Mouse (Mus musculus): ENCODE measurements around the gene Fam117a. TPM values are rescaled to one million over a fixed set of nuclear protein-coding genes. Genes with fewer than 3 reads are reported as not detected.
"Not testable (repeated sequence)": the region's sequence is repeated elsewhere in the genome, so short reads cannot be mapped to it uniquely, and the experiment has no call there.

Fam117a gene
- polyA plus RNA-seq, 1 experiment from 2014 or later: 7.4 TPM

DNA sequence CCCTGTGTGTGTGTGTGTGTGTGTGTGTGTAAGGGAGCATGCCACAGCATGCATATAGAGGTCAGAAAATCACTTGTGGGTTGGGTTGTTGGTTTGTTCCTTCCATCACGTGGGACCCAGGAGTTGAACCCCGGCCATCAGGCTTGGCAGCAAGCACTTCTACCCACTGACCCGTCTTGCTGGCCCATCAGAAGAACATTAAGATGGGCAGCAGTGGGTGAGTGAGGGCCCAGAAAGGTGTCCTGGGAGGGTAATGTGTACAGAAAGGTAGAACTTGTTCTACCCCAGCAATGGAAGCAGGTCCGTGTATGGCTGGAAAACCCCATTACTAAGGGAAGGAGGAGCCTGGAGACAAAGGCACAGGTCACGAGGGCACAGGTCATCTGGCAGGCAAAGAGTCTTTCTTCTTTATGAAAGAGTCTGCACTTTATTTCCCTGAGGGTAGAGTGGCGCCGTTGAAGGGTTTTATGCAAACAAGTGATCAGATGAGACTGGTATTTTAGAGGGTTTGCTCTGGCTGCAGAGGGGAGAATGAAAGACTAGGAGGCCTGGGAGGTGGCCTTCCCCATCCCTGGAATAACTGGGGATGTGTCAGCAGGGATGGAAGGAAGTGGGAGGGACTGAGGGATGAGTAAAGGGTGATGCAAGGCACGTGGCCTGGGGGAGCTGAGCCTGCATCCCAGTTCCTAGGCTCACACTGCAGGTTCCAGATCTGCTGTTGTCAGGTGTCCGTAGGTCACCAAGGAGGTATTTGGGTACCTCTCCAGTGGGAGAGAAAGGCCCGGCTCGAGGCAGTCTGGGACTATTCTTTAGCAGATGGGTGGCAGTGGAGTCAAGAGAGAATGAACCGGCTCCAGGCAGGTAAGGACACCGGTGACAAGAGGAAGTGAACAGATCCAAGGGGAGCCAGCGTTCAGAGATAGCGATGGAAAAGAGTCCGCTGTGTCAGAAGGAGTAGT is 66.8 kb downstream of the Fam117a start:
- Histone ChIP-seq H3K27me3 (ENCODE audit: poor library complexity, severe bottlenecking) (peaks cover 15% of the 10 kb centered on the region), H3K27ac (peak overlapping the region; percentile 35; the same call in 1 of the 2 replicates), H3K4me1 (peaks cover 26% of the 10 kb centered on the region), H3K4me3 (no peak overlapping the region), H3K36me3 (replicated peaks) (no peaks in the 10 kb centered on the region), H3K9me3 (no peaks in the 10 kb centered on the region)
- DNase-seq (ENCODE audit: extremely low spot score, low spot score): no peak
- 65% methylated on average over 16 of the region's 16 CpGs for WGBS

DNA sequence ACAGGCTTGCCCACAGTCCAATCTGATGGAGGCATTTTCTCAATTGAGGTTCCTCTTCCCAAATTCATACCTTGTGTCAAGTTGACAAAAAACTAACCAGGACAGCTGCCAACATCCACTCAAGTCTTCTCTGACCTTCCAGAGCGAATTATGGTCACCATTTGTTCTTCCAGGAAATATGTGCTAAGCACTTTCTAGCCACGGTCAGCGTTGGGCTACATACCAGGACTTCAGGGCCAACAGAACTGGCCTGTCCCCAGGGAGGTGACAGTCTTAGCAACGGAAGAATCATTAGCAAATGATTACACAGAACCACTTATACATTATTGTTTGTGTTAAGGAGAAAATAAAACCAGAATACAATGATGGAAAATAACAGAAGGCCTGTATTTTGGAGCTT is 69.0 kb downstream of the Fam117a start:
- 89% methylated on average over 4 of the region's 4 CpGs for WGBS
- Histone ChIP-seq H3K4me3 (no peak overlapping the region), H3K4me1 (peaks cover 26% of the 10 kb centered on the region), H3K27me3 (ENCODE audit: poor library complexity, severe bottlenecking) (no peaks in the 10 kb centered on the region; the same call in 1 of the 2 replicates), H3K36me3 (replicated peaks) (no peaks in the 10 kb centered on the region), H3K9me3 (no peaks in the 10 kb centered on the region), H3K27ac (no peak overlapping the region)
- DNase-seq (ENCODE audit: extremely low spot score, low spot score): no peak

DNA sequence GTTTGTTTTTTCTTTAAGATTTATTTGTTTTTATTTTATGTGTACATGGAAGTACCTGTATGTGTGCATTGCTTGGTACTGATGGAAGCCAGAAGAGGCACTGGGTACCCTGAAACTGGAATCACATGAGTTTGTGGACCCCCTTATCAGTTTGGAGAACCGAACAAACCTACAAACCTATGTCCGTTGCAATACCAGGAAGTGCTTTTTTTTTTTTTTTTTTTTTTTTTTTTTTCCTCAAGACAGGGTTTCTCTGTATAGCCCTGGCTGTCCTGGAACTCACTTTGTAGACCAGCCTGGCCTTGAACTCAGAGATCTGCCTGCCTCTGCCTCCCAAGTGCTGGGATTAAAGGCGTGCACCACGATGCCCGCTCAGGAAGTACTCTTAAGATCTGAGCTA is 69.6 kb downstream of the Fam117a start:
- not testable (repeated sequence) for H3K4me3 ChIP-seq; H3K27me3 ChIP-seq (ENCODE audit: poor library complexity, severe bottlenecking); H3K9me3 ChIP-seq; H3K27ac ChIP-seq; H3K36me3 ChIP-seq (replicated peaks); DNase-seq (ENCODE audit: extremely low spot score, low spot score)
- H3K4me1 ChIP-seq: peaks cover 28% of the 10 kb centered on the region
- 95% methylated on average over 5 of the region's 5 CpGs for WGBS

DNA sequence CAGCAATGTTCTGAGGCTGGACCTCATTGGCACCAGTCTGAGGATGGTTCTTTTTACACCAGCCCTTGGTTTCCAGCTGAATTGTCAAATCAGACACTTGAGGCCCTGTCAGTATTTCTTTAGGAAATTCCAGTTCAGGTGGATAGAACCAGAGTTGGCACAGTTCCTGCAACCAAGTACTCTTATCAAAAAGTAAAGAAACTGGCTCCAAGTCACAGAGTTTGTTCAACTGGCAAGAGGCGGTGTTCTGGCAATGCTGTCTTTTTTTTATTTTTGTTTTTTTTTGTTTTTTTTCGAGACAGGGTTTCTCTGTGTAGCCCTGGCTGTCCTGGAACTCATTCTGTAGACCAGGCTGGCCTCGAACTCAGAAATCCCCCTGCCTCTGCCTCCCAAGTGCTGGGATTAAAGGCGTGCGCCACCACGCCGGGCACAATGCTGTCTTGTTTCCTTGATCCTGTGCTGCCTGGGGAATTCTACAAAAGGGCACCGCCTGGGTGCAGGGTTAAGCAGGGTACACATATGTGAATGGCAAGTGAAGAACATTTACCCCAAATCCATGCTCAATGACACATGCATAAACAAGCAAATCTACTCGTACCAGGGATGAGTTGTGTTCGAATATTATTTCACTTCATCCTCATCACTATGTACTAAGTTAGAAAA is 72.8 kb downstream of the Fam117a start:
- Histone ChIP-seq H3K4me3 (no peak overlapping the region), H3K27me3 (ENCODE audit: poor library complexity, severe bottlenecking) (peaks cover 22% of the 10 kb centered on the region), H3K36me3 (replicated peaks) (no peaks in the 10 kb centered on the region), H3K9me3 (no peaks in the 10 kb centered on the region; the same call in 1 of the 2 replicates), H3K4me1 (peaks cover 12% of the 10 kb centered on the region), H3K27ac (no peak overlapping the region)
- no peak for DNase-seq (ENCODE audit: extremely low spot score, low spot score)
- WGBS: 86% methylated on average over 10 of the region's 10 CpGs

DNA sequence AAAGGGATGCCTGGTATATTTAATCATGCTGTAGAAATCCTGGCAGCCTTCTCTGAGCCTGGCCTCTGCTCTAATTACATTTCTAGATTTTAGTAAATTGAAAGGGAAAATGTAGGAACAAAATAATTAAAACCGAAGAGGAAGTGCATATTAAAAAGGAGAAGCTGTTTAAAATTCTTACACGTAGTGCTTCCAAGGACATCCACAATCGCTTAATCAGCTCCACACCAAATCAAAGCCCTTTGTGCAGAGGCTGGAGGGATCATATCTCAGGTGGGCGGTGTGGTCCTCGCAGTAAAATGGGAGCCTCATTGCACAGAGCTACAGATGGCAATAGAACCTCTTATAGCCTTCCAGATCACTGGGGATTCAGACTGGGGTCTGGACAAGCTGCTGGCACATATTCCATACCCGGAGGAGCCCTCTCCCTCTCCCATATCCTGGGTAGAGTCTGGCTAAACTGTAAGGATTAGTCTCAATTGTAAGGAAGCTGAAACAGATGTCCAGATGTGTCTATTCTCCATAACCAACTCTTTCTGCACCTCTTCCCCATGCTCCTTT is 74.7 kb downstream of the Fam117a start:
- 73% methylated on average over 6 of the region's 6 CpGs for WGBS
- Histone ChIP-seq H3K36me3 (replicated peaks) (no peaks in the 10 kb centered on the region), H3K27ac (no peak overlapping the region)

DNA sequence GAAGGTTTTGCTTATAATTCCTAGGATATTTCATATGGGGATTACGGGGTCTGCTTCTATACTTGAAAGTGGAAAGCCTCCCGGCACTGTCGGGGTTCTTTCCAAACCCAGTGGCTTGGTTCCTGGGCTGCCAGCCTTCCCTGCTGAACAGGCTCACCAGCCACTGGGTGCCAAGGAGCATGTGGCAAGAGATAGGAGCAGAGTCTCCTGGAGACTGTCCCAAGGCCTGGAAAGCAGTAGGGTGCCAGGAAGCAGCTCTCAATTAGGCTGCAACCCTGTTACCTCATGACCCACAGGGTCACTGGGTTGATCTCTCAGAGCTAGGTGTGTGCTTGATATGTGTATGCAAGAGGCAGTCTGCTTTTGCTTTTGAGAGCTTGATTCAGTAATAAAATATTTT is 75.8 kb downstream of the Fam117a start:
- peaks cover 39% of the 10 kb centered on the region for H3K4me1 ChIP-seq
- whole genome bisulfite sequencing: 95% methylated on average over 3 of the region's 3 CpGs
- H3K9me3 ChIP-seq: no peaks in the 10 kb centered on the region; the same call in 1 of the 2 replicates
- H3K36me3 ChIP-seq (replicated peaks): no peaks in the 10 kb centered on the region
- no peak overlapping the region for H3K4me3 ChIP-seq
- no peak for DNase-seq (ENCODE audit: extremely low spot score, low spot score)
- peaks cover 22% of the 10 kb centered on the region for H3K27me3 ChIP-seq (ENCODE audit: poor library complexity, severe bottlenecking)
- no peak overlapping the region for H3K27ac ChIP-seq

More for the DNA sequence above, 74.7 kb downstream of the Fam117a start:
- Histone ChIP-seq H3K4me3 (no peak overlapping the region), H3K4me1 (peaks cover 30% of the 10 kb centered on the region), H3K9me3 (no peaks in the 10 kb centered on the region; the same call in 1 of the 2 replicates), H3K27me3 (ENCODE audit: poor library complexity, severe bottlenecking) (peaks cover 22% of the 10 kb centered on the region)
- DNase-seq (ENCODE audit: extremely low spot score, low spot score): no peak

DNA sequence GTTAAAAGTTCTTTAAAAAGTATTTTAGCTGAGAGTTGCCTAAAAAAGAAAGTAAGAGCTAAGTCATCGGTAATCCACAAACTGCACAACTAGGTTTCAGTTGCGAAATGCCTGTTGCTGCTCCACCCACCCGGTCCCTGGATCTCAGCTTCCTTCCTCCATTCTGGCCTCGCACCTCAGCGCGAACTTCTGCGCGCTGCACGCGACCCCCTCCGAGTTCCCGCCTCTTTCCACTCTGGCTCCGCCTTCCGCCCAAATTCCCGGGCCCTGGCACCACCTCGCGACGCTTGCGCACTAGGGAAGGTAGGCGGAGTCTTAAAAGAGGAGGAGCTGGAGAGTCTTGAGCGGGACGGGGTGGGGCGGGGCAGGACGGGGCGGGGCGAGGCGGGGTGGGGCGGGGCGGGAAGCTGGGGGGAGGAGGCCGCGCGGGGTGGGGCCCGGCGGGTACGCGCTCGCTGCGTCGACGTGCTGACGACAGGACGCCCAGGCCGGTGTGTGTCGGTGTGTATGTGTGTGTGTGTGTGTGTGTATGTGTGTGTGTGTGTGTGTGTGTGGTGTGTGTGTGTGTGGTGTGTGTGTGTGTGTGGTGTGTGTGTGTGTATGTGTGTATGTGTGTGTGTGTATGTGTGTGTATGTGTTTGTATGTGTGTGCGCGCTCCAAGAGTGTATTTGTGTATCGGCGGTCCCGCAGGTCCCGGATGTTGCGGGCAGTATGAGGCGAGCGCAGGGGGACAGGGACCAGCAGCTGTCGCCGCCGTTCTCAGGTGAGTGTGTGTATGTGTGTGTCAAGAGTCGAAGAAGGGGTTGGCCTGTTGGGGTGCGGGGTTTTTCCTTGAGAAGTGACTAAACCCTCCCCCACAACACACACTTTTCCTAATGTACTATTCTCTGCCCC is 77.1 kb downstream of the Fam117a start, which contains the start of gene Spop:
Gene Spop (plus strand): TSS at position 440 of the 895 bp plus-strand sequence.
- Histone ChIP-seq H3K27ac (peak within 1 kb of the TSS; percentile 91), H3K4me3 (peak within 1 kb of the TSS; percentile 73), H3K9me3 (no peaks in the 10 kb centered on the region; the same call in 1 of the 2 replicates), H3K4me1 (peaks cover 41% of the 10 kb centered on the region), H3K27me3 (ENCODE audit: poor library complexity, severe bottlenecking) (peaks cover 22% of the 10 kb centered on the region), H3K36me3 (replicated peaks) (peaks cover 8% of the 10 kb centered on the region)
- peak; percentile 93 for DNase-seq (ENCODE audit: extremely low spot score, low spot score)
- WGBS: 3% methylated on average over 57 of the region's 58 CpGs

DNA sequence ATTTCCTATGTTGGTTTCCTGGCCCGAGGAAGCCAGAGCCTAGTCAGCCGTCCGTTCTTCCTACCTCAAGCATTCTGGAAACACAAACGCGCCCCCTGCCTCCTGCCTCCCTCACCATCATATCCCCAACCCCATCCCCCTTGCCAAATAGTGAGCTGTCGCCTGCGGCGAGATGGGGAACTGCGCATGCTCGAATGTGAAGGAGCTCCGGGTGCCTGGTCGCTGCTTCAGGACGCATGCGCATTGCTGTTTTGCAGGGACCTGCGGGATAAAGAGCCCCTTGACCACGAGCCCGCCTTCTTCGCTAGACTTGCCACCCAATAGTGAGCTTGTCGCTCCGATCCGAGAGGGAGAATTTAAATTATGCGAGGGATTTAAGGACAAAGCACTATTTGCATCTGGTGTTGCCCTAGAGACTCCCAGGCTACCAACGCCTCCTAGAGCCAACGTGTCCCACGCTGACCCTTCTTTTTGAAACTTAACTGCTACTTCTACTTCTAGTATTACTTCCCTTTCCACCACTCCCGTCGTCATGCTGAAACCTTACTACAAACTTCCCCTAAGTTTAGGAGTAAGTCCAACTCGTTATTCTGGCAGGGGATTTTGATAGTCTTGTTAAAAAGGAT is 77.8 kb downstream of the Fam117a start:
- WGBS: under 1% methylated on average over 28 of the region's 28 CpGs

DNA sequence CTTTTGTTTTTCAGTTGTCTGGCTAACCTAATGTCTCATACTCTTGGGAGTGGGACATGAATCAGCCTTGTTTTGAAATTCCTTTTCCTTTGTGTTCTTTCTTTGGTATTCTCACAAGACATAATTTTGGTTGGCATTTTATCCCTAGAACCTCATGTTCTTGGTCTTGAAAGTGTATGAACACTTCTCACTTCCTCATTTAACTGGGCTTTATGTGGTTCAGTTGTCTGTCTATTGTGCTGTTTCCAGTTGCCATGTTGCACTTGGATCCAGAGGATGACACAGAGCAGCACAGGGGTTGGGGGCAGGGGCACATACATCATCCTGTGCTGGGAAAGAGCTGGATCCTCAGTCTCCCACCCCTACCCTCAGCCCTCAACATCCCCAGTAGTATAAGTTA is 79.1 kb downstream of the Fam117a start:
- Histone ChIP-seq H3K4me3 (peak overlapping the region; percentile 73), H3K9me3 (no peaks in the 10 kb centered on the region; the same call in 1 of the 2 replicates), H3K27me3 (ENCODE audit: poor library complexity, severe bottlenecking) (peaks cover 22% of the 10 kb centered on the region), H3K36me3 (replicated peaks) (peaks cover 20% of the 10 kb centered on the region), H3K4me1 (peaks cover 41% of the 10 kb centered on the region), H3K27ac (peak overlapping the region; percentile 91)
- no peak for DNase-seq (ENCODE audit: extremely low spot score, low spot score)

More for the DNA sequence above, 77.8 kb downstream of the Fam117a start:
- Histone ChIP-seq H3K27me3 (ENCODE audit: poor library complexity, severe bottlenecking) (peaks cover 22% of the 10 kb centered on the region), H3K36me3 (replicated peaks) (peaks cover 15% of the 10 kb centered on the region), H3K27ac (peak overlapping the region; percentile 91), H3K4me3 (peak overlapping the region; percentile 73), H3K4me1 (peaks cover 41% of the 10 kb centered on the region), H3K9me3 (no peaks in the 10 kb centered on the region; the same call in 1 of the 2 replicates)
- DNase-seq (ENCODE audit: extremely low spot score, low spot score): peak; percentile 99

DNA sequence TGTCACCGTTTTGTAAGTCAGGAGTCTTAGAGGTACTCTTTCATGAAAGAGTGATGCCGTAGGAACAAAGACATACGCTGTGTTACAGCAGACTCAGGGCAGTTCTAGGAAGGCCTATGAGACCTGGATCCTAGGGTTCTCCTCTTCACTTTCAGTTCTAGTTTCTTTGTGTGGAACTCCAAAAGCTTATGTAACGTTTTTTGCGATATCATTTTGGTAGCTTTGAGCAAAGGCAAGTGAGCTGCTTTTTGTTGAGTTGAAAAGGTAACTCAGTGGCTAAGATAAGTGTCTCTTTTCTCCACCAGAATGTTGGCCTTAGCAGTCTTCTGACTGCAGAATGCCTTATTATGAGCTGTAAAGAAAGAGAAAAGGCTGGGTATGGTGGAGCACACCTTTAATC is 80.5 kb downstream of the Fam117a start:
- H3K9me3 ChIP-seq: no peaks in the 10 kb centered on the region; the same call in 1 of the 2 replicates
- no peak for DNase-seq (ENCODE audit: extremely low spot score, low spot score)
- no peak overlapping the region for H3K27ac ChIP-seq
- H3K36me3 ChIP-seq (replicated peaks): peaks cover 24% of the 10 kb centered on the region
- no peak overlapping the region for H3K4me3 ChIP-seq
- H3K4me1 ChIP-seq: peaks cover 33% of the 10 kb centered on the region
- H3K27me3 ChIP-seq (ENCODE audit: poor library complexity, severe bottlenecking): peaks cover 12% of the 10 kb centered on the region
- WGBS: 92% methylated on average over 5 of the region's 5 CpGs

DNA sequence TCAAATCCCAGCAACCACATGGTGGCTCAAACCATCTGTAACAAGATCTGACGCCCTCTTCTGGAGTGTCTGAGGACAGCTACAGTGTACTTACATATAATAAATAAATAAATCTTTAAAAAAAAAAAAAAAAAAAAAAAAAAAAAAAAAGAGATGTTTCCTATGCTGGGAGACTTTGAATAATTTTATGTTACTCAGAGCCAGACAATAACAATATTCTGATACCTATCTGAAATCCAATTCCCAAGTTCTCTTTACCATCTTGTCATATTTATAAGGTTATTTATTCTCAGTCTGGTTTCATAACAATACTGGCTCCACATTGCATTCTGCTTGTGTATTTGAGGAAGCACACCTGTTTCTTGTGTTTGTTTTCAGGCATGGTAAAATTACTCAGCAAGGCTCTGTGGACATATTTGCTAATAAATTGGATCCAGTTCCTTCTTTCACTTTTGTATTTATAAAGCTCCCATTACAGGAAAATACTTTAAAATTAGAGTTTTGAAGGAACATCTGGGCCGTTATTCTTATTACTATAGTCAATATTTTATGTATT is 84.1 kb downstream of the Fam117a start:
- Histone ChIP-seq H3K4me3 (no peak overlapping the region), H3K27me3 (ENCODE audit: poor library complexity, severe bottlenecking) (no peaks in the 10 kb centered on the region), H3K27ac (no peak overlapping the region), H3K36me3 (replicated peaks) (peaks cover 28% of the 10 kb centered on the region), H3K9me3 (no peaks in the 10 kb centered on the region), H3K4me1 (peaks cover 16% of the 10 kb centered on the region)
- WGBS: 83% methylated on average over 2 of the region's 2 CpGs
- DNase-seq (ENCODE audit: extremely low spot score, low spot score): no peak

All from forebrain, embryonic 10.5 days (tissue).